Mouse (Mus musculus): Measurements from ENCODE around the gene Atp2a1.
"Not testable (repeated sequence)": the region's sequence is repeated elsewhere in the genome, so short reads cannot be mapped to it uniquely, and the experiment has no call there.

Gene Atp2a1

DNA sequence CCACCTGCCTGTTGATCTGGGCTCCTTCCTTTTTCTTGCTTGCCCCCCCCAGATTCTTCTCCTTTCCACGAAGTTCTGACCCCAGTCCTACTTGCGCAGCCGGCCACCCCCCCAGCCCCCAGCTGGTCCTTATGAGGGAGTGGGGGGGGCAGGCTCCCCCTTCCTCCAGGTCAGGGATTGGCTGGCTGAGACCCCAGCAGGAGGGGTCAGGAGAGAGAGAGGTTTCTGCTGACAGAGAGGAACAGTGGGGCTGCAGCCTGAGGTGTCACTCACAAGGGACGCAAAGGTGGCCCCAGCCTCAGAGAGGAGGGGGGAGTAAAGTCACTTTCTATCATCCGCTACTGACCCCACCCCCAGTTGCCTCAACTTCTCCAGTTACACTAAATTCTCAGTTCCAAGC is at the start of gene Atp2a1:
TSS of gene Atp2a1 (minus strand) at position 105 of the 400 bp plus-strand sequence.
- DNase-seq, result no peak

DNA sequence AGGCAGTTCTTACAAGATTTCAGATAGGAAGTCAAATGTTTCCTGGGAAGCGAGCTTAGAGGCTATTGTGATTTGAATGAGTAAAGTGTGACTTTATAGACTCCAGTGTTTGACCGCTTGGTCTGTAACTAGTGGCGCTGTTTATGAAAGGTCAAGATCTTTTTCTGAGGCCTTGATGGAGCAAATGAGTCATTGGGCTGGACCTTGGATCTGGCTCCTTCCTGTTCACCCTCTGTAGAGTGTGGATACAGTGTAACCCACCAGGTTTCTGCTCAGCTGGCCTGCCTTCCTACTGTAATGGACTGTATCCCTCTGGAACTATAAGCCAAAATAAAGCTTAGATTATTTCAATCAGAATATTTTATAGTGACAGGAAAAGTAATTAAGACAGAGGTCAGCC is 48.4 kb upstream of the Atp2a1 start:
- no peak for DNase-seq

DNA sequence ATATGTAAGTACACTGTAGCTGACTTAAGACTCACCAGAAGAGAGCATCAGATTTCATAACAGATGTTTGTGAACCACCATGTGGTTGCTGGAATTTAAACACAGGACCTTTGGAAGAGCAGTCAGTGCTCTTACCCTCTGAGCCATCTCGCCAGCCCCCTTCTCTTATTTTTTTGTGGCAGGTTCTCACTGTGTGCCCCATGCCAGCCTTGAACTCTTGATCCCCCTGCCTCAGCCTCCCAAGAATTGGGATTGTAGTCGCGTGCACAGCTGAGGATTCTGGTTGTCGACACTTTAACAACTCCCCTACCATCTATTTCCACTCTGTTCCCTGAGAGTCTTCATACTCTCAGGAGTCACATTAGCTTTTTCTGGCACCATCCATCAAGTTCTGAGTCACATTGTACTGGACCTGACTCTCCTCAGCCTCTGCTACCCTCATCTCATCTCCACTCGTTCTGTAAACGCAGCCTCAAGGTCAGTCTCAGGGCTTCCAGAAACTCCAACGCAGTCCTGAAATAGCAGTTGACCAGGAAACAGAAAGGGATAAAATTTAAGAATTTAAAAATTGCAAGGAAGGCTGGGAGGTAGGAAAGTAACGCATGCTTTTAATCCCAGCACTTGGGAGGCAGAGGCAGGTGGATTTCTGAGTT is 44.3 kb upstream of the Atp2a1 start:
- no peak for DNase-seq

DNA sequence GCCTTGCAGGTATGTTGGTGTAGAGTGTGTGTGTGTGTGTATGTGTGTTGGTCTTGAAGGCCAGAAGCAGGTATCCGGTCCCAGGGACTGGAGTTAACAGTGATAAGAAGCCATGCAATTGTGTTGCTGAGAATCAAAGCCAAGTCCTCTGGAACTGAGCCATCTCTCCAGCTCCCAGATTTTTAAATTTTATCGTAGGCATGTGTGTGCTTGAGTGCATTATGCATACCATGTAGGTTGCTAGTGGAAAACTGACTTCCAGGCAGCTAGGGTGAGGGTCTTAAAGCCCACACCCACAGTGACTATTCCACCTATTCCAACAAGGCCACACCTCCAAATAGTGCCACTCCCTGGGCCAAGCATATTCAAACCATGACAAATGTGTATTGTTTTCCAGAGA is 42.0 kb upstream of the Atp2a1 start:
- no peak for DNase-seq

DNA sequence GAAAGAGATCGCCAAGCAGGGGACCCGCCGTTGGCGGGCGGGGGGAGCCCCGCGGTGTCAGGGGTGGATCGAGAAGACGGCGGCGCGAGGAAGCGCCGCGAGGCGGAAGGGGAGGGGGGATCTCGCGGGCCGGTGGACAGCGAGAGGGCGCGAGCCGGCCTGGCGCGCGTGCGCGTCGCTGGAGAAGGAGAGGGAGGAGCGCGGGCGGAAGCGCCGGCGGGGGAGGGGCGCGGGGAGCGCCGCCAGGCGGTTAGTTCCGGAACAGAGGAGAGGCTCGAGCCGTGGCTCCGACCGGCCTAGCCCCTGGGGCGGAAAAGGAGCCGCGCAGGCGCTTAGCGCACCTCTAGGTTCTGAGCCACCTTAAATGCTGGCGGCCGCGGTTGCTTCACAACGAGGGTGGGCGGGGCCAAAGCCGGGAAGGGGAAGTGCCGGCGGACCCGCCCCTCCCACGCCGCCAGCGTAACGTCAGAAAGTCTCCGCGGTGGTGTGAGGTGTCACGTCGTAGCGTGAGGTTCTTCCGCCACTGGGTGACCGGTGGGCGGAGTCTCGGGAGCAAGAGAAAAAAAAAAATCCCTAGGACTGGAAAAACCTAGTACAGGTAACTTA is 40.5 kb upstream of the Atp2a1 start, which contains the start of gene Atxn2l:
TSS of gene Atxn2l (minus strand) at position 165 of the 606 bp plus-strand sequence.
- peak; percentile 99 for DNase-seq

DNA sequence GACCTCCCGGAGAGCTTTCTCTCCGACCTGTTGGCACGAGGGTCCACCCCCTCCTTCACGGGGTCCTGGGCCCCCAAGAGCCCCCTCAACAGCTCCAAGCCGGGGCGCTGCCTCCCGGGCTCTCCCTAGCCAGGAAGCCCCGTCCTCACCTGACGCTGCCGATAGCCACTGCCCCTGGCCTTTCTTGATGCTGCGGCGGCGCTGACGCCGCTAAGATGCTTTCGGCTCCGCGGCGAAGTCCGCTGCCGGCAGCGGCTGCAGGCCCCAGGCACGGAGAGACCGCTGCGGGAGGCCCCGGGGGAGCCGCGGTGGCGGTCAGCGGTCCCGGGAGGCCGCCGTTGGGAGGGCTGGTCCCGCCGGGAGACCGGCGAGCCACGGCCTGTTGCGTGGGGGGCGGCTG is 39.8 kb upstream of the Atp2a1 start:
- no peak for DNase-seq

DNA sequence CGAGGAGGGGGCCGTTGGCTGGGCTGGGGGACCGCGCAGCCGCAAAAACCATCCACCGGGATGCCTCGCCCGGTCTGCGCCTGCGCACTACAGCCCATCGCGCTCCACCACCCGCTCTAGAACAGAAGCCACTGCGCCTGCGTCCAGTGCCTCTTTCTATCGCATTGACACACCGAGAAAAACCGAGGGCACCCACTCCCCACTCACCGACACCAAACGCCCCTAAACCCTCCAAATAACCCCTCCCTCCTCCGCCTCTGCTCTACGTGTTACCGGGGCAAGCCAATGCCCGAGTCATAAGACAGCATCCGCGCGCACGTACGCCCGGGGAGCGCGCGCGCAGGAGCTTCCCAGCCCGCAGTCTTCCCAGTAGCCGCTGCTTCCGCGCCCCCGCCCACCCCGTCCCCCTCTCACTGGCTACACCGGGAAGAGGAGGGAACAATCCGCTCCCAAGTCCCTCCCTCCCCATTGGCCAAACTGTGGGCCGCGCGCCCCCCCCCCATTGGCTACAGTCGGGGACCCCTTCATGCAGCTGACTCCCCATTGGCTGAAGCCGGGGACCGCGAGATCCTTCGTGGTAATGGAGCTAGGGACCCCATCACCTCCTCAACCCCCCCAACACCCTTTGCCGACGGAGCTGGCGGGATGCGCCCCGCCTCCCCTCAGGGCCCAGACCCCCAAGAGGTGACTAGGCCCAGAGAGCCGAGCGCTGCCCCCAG is 39.3 kb upstream of the Atp2a1 start:
- peak; percentile 93 for DNase-seq

DNA sequence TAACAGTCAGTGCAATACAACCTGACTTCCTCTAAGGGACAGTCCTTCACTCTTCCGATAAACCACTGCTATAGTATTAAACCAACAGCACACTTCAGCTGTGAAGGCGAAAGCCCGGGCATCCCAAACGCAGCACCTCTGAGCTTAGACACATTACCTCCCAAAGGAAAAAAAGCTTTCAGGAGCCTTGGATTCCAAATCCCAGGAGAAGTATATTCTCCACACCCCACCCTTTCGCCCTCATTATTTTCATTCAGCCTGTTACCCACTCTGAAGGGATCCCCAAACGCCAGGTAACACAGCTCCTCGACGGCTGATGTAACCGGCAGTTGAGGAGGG is 38.7 kb upstream of the Atp2a1 start:
- no peak for DNase-seq

DNA sequence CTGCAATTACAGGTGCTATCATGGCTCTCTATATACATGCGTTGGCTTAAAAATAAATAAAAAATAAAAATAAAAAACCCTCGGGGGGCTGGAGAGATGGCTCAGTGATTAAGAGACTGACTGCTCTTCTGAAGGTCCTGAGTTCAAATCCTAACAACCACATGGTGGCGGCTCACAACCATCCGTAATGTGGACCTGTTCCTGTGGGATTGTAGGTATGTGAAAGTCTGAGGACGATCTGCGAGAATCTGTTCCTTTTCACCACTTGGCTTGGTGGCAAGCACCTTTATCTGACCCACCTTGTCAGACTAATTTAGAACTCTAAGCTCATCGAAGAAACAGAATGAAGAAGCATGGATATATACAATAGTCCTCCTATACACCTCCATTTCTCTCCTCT is 36.5 kb upstream of the Atp2a1 start:
- DNase-seq, result no peak

DNA sequence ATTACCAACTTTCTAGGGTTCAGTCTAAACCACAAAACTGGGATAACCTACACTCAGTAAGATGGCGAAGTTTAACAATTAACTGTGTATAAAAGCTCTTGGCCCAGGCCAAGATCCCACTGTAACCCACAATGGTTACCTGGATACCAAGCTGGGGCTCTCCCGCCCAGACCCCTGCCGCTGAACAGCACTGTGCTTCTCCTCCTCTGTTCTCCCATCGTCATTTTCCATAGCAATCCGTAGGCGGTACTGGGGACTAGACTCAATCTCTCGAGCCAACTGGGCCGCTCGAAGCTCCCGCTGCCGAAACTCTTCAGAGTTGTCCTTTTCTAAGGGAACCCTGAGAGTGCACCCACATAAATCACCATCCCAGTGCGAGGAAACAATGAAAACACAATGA is 35.1 kb upstream of the Atp2a1 start:
- no peak for DNase-seq

DNA sequence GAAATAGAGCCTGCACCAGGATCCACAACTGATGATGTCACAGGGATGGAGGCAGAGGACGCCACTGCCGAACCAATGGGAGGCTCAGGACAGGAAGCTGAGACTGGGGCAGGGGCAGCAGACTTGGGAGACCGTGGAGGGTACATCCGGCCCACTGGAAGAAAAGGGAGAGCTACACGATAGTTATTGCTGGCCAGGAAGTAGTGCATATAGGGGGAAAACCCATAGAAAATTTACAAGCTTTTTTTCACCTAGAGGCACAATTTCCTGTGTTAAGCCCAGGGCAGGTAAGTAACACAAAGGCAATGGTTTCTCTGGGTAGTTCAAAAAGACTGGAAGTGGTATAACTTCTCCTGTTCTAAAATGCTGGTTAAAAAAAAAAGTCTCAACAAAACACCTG is 33.6 kb upstream of the Atp2a1 start:
- DNase-seq, result no peak

DNA sequence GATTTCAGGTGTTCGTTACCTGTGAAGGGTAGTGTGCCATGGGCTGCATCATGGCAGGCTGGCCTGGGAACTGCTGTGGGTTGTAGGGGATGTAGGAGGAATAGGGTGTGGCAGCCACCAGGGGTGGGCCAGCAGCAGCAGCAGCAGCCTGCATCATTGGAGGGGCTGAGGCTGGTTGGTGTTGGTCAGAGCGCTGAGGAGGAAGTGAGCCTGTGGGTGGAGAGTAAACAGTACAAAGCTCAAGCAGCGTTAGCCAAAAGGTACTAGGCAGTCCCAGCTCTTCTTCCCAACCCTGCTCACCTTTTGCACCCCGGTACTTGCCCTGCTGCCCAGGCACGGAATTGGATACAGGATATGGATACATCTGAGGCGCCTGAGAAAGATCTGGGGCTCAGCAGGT is 31.2 kb upstream of the Atp2a1 start:
- no peak for DNase-seq

DNA sequence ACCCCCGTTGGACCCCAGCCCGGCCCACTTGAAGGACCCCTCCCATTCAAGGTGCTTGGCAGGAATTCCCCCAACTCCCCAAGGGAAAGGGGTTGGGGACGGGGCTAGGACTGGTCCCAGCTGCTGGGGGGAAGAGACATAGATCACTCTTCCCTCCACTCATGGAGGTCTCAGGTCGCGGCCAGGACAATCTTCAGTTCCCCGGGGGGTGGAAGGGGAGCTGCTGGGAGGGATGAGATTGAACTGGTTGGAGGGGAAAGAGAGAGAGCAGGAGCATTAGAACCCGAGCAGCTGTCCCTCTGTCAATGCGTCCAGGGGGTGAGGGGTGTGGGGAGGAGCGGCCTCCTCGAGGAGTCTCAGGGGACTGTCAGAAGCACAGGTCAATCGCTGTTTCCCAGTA is 29.1 kb upstream of the Atp2a1 start:
- DNase-seq, result no peak

DNA sequence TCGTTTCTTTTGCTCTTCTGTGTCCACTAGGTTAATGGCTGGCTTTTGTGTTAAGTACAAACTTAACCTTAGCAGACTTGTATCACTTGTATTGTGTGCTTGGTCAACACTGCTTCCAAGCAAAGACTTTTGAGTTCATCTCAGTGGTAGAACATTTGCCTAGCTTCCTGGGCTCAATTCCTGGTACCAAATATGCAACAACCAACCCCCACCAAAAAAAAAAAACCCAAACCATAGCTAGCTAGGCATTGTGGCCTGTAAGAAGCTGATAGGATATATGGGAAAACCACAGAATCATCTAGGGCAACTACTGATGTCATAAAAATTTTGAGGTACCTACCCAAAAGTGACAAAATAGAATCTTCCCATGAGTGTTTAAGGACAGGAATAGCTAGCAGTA is 28.1 kb upstream of the Atp2a1 start:
- no peak for DNase-seq

DNA sequence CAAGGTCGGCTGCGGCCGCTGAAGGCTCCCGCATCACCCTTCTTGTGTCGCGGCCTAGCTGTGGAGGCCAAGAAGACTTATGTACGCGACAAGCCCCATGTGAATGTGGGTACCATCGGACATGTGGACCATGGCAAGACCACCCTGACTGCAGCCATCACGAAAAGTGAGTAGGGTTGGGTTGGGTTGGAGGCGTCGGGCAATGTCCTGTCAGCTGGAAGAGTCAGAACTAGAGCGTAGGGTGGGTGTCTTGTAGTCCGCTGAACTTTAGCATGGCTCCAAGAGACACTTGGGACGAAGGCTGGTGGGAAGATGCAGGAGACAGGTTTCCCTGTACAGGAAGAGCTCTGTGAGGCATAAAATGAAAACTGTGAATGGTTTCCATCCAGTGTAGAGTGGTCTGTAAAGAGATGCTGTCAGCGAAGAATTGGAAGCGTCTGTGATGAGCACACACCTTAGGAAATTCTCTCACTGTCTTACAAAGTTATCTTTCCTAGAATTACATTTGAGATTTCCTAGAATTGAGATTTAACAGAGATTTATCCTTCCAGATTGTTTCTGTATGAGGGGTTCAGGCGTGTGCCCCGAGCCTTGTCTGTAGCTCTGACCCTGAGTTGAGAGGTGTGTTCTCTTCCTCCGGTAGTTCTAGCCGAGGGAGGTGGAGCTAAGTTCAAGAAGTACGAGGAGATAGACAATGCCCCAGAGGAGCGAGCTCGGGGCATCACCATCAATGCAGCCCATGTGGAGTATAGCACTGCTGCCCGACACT is 24.9 kb upstream of the Atp2a1 start:
- not testable (repeated sequence) for DNase-seq

DNA sequence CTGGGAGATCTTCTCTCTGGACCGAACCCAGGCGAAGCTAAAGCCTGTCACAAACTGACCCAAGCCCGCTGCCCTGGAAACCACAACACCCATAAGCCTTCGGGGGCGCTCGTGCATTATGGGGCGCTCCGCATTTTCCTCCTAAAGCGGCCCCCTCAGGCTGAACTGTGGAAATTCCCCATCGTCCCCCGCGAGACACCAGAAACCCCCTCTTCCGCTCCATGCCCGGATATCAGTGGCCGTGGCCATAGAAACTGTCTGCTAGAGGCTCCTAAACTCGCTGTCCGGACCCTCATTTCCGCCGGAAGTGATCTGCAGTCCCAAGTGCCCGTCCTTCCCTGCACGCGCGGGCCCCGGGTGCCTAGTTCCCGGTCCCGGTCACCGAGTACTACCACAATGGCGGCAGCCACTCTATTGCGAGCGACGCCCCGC is 24.2 kb upstream of the Atp2a1 start, which contains the start of gene Tufm:
TSS of gene Tufm (plus strand) at position 310 of the 432 bp plus-strand sequence.
- peak; percentile 99 for DNase-seq

DNA sequence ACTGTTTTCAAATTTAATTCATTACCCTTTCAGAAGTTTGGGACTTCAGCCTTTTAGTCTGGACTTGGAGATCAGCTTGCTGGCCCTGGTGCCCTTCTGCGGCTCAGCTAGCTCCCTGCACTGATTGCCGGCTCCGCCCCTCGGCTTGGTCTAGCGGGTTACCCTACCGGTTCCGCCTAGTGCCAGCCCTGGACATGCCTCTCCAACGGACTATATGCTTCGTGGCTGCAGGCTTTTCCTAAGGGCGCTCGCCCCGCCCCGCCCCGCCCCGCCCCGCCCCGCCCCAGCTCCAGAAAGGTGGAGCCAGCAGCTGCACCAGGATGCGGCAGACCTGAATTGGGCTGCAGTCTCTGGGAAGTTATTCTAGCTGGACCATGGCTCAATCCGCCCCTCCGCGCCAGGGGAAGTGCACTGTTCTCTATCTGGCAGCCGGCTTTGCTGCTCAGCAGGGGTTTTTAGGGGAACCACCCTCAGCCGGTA is 19.5 kb upstream of the Atp2a1 start:
- DNase-seq, result peak; percentile 73

DNA sequence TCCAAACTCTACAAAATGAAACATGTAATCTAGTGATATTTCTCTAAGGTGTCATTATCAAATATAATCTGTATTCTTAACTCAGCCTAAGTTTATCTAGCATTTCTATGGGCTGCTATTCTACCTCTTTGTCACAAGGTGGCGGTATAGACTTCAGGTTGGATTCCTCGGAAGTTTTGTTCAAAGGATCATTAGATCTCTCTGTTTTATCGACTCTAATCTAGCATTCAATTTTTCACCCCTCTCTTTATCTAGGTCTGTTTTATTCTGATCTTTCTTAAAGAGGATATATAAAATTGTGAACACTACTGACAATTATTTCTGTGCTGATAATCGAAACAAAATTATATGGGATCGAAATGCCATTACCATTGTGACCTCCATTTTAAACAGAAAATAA is 18.8 kb upstream of the Atp2a1 start:
- DNase-seq, result no peak

DNA sequence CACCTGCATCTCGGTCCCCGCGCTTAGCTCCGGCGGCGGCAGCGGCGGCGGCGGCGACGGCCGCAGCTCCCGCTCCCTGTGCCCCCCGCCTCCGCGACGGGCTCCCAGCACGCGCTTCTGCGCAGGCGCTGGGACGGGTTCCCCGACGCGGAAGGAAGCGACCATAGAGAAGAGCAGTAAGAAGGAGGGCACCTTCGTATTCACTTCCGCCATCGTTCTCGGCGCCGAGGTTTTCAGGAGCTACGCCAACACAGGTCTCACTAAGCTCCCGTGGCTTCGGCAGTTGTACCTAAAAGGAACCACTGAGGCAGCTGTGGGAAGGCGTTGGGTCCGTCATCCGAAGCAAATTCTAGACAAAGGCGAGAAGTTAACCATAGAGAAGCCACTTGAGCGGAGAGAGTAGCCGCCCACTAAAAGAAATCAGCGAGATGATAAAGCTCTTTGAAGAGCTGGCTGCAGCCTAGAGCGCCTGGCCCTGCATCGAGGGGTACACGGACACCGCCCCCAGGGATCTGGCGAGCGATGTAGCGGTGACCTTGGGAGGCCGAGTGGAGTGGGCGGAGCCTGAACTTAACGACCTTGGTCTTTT is 12.2 kb upstream of the Atp2a1 start, which contains the start of gene Sh2b1:
TSS of gene Sh2b1 (minus strand) at position 432 of the 589 bp plus-strand sequence.
- DNase-seq, result peak; percentile 92

DNA sequence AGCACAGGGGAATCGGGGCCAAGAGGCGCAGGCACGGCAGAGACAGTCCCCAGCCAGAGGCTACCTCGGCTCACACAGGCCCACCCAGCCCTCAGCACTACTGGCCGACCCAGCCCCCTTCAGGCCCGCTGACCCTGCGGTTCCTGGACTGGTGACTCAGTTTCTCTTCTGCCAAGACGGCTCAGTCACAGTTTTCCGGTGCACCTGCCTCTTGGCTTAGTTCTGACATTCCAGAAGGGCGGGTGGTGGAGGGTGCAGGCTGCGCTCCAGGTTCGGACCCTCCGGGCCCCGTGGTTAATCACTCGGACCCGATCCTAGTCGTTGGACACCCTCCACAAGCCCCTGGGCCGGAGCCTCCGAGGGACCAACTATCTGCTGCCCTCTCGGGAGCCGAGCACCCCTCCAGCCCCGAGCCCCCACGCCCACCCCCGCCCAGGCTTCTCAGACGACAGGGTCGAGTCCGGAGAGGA is 11.6 kb upstream of the Atp2a1 start:
- DNase-seq, result no peak

DNA sequence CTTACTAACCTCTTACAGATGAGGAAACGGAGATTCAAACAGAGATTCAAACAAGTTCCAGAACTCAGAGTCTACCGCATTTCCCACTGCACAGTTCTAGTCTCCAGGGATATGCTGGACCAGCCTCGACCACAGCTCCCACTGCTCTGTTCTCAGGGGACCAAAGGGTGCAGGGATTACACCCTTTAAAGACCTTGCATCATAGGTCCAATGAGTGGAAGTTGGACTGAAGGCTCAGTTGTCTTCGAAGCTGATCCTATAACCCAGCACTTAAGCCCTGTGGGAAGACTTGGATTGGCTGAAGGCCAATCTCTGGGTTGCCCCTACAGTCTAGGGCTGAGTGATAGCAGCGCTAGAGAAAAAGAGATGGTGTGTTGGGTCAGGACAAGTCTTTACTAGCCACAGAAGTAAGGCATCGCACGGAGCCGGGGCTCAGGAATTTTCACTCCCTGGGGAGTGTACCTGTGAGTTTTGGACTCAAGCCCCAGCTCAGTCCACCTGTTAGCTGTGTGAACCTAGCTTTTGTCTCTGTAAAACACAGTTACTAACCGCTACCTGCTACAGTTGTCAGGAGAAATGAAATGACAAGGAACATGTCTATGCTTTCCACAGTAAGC is 10.7 kb upstream of the Atp2a1 start:
- no peak for DNase-seq

DNA sequence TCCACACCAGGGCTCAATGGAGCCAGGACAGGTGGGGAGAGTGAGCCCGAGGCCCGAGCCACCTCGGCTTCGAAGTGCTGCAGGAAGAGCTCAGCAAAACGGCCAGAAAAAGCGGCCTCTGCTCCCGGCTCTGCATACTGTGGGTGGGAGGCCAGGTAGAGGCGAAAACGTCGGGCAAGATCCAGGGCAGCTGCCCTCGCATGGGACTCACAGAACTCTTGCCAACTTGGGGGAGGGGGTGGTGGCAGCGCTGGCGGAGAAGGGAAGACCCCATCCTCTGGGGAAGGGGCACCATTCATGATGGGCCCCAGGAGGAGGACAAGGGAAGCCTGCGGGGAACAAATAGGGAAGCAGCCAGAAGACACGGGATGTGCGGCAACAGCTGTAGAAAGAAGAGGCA is 9.8 kb upstream of the Atp2a1 start:
- DNase-seq, result no peak

Measured in right cerebral cortex, adult 18-20 months (tissue).